Mouse (Mus musculus): Measurements from ENCODE around the gene Nbea. TPM values are rescaled to one million over a fixed set of nuclear protein-coding genes. Genes with fewer than 3 reads are reported as not detected.
A peak's percentile ranks its signal among the peaks of the same experiment; 100 is the strongest.

Gene Nbea
- polyA plus RNA-seq, 1 experiment, result 0.20 TPM

DNA sequence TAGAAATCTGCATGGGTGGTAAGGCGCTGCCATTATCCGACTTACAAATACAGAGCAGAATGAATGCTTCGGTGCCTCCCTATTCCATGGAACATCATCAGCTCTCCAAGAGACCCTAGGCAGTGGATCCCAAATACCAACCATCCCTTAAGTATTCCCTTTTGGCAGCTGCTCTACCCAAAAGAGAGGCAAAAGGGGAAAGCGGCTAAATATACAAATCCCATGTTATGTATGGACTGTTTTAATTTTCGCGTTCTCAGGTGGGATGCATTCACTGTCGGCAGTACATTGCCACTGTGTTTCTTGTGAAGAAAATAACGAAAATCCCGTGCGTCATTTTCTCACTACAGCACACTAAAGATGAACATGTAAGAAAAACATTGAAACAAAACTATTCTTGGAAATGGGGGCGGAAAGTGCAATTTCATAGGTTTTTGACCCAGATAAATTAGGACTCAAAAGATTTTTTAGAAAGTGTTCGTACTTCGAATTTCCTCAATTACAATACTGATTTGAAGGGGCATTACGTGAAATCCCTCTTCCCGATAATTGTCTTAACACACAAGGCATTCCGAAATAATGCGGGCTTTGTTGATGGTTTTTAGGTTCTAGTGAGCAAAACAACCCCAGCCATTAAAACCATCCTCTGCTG, 396.5 kb downstream of the Nbea start:
- H3K4me1 ChIP-seq, result peaks cover 44% of the 10 kb centered on the region
- TF ChIP-seq GATA1 (IDR thresholded peaks at IDR 0.05; ENCODE audit: borderline replicate concordance, low read length) (no peak), FLI1 (IDR thresholded peaks at IDR 0.05; ENCODE audit: low read length) (no peak)
- H3K9me3 ChIP-seq, result peaks cover 11% of the 10 kb centered on the region
- no peaks in the 10 kb centered on the region for H3K36me3 ChIP-seq (replicated peaks; ENCODE audit: low read length)
- peak overlapping the region; percentile 42 for H3K4me3 ChIP-seq (replicated peaks)
- peaks cover 43% of the 10 kb centered on the region for H3K27me3 ChIP-seq (replicated peaks)

DNA sequence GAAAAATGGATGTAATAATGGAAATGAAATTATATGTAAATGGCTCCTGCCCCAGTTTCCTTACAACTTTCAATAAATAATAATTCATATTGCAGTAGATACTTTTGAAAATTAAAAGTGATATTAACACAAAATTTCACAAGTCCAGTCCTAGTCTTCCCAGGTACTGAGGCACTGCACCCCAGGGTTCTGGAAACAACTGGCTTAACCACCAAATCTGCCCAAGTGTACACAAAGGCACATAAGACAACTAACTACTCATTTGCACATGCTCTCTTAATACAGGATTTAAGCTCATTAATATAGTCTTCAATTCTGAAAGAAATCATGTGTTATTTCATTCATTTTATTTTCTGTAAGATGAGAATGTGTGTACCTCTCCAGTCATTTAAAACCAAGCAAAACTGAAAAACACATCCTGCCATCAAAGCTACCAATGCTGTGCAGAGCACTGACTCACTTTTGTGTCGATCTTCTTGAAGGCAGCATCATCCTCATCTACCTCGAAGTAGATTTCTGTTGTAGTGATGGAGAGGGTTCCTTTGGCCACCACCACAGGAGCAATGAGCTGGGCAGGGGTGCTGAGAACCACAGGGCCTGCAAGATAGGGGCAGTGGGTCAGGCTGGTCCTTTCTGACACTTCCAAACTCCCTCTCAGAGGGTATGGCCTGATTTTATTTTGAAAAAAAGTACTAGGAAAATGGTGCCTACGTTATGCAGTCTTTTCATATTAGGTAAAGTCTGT, 397.3 kb downstream of the Nbea start:
- H3K9me3 ChIP-seq, result peaks cover 11% of the 10 kb centered on the region
- H3K36me3 ChIP-seq (replicated peaks; ENCODE audit: low read length), result no peaks in the 10 kb centered on the region
- H3K4me1 ChIP-seq, result peaks cover 39% of the 10 kb centered on the region
- TF ChIP-seq GATA1 (IDR thresholded peaks at IDR 0.05; ENCODE audit: borderline replicate concordance, low read length) (no peak), FLI1 (IDR thresholded peaks at IDR 0.05; ENCODE audit: low read length) (no peak)
- no peak overlapping the region for H3K4me3 ChIP-seq (replicated peaks)
- peaks cover 50% of the 10 kb centered on the region for H3K27me3 ChIP-seq (replicated peaks)

- Histone ChIP-seq H3K9me3 (peaks cover 15% of the 10 kb centered on the region), H3K4me3 (replicated peaks) (no peak overlapping the region), H3K4me1 (peaks cover 38% of the 10 kb centered on the region), H3K36me3 (replicated peaks; ENCODE audit: low read length) (no peaks in the 10 kb centered on the region), H3K27me3 (replicated peaks) (peaks cover 57% of the 10 kb centered on the region)
- TF ChIP-seq FLI1 (IDR thresholded peaks at IDR 0.05; ENCODE audit: low read length) (no peak), GATA1 (IDR thresholded peaks at IDR 0.05; ENCODE audit: borderline replicate concordance, low read length) (no peak)
Observed at GRCm38 (mm10) chr3:55785266-55785980, 398.1 kb downstream of the Nbea start.

- TF ChIP-seq GATA1 (IDR thresholded peaks at IDR 0.05; ENCODE audit: borderline replicate concordance, low read length), result no peak
- H3K36me3 ChIP-seq (replicated peaks; ENCODE audit: low read length), result no peaks in the 10 kb centered on the region
- peaks cover 20% of the 10 kb centered on the region for H3K9me3 ChIP-seq
- H3K4me3 ChIP-seq (replicated peaks), result peak overlapping the region; percentile 93
- peaks cover 36% of the 10 kb centered on the region for H3K4me1 ChIP-seq
- H3K27me3 ChIP-seq (replicated peaks), result peaks cover 69% of the 10 kb centered on the region
Observed at GRCm38 (mm10) chr3:55784101-55784500, 399.4 kb downstream of the Nbea start.

GRCm38 (mm10) chr3:55783171-55784081, 400.1 kb downstream of the Nbea start:
- no peak for TF ChIP-seq FLI1 (IDR thresholded peaks at IDR 0.05; ENCODE audit: low read length)
- TF ChIP-seq GATA1 (IDR thresholded peaks at IDR 0.05; ENCODE audit: borderline replicate concordance, low read length), result no peak
- Histone ChIP-seq H3K36me3 (replicated peaks; ENCODE audit: low read length) (no peaks in the 10 kb centered on the region), H3K4me1 (peaks cover 38% of the 10 kb centered on the region), H3K9me3 (peaks cover 20% of the 10 kb centered on the region), H3K27me3 (replicated peaks) (peaks cover 71% of the 10 kb centered on the region), H3K4me3 (replicated peaks) (peak overlapping the region; percentile 93)

DNA sequence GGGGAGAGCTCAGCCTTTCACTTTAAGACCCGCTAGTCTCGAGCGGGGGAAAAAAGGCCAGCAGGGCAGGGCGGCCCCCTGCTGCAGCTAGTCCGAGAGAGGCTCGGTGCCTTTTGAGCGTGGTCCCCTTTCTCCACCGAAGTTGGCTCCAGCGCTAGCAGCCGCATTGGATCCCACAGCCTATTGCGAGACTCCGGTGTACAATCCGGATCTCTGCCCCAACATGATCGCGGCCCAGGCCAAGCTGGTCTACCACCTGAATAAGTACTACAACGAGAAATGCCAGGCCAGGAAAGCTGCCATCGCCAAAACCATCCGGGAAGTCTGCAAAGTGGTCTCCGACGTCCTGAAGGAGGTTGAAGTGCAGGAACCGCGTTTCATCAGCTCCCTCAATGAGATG, 400.7 kb downstream of the Nbea start:
- Histone ChIP-seq H3K27me3 (replicated peaks) (peaks cover 73% of the 10 kb centered on the region), H3K4me3 (replicated peaks) (peak overlapping the region; percentile 93)

DNA sequence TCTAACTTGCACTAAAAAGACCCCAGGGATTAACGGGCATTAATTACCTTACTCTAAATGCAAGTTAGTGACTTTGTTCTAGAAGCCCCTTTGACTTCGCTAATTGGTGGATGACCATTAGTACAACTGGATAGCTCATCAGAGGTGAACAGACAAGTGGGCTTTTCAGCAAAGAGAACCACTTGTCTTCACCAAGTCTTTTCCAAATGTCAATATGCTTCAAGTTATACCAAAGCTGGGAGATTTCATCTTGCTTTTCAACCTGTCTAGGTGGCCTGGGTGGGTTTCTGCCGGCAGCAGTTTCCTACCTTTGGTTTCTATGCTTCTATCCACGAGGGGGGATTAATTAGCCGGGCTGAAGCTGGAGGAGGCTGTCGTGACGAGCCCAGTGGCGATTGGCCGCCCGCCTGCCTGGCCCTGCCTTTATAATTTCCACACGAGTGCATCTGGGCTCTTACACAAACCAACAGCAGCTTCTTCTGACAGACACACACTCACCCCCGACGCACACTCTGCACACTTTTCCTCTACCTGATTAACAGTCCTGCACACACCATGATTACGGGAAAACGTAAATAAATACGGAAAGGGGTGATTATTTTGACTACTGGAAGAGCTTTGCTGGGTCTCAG, 401.3 kb downstream of the Nbea start, which contains the start of gene Mab21l1:
Gene Mab21l1, plus strand, starts transcription at position 455 of the 632 bp plus-strand sequence.
- TF ChIP-seq FLI1 (IDR thresholded peaks at IDR 0.05; ENCODE audit: low read length), result no peak
- TF ChIP-seq GATA1 (IDR thresholded peaks at IDR 0.05; ENCODE audit: borderline replicate concordance, low read length), result no peak
- H3K36me3 ChIP-seq (replicated peaks; ENCODE audit: low read length), result no peaks in the 10 kb centered on the region
- H3K4me3 ChIP-seq (replicated peaks), result peak within 1 kb of the TSS; percentile 93
- H3K9me3 ChIP-seq, result peaks cover 14% of the 10 kb centered on the region
- H3K4me1 ChIP-seq, result peaks cover 38% of the 10 kb centered on the region
- H3K27me3 ChIP-seq (replicated peaks), result peaks cover 72% of the 10 kb centered on the region

More for the DNA sequence above, 400.7 kb downstream of the Nbea start:
- no peaks in the 10 kb centered on the region for H3K36me3 ChIP-seq (replicated peaks; ENCODE audit: low read length)
- peaks cover 38% of the 10 kb centered on the region for H3K4me1 ChIP-seq
- no peak for TF ChIP-seq FLI1 (IDR thresholded peaks at IDR 0.05; ENCODE audit: low read length)
- no peak for TF ChIP-seq GATA1 (IDR thresholded peaks at IDR 0.05; ENCODE audit: borderline replicate concordance, low read length)
- peaks cover 20% of the 10 kb centered on the region for H3K9me3 ChIP-seq

GRCm38 (mm10) chr3:55781429-55782055, 402.0 kb downstream of the Nbea start:
- H3K9me3 ChIP-seq, result peaks cover 9% of the 10 kb centered on the region; the same call in 1 of the 2 replicates

More at GRCm38 (mm10) chr3:55781429-55782055, 402.0 kb downstream of the Nbea start:
- no peak for TF ChIP-seq FLI1 (IDR thresholded peaks at IDR 0.05; ENCODE audit: low read length)
- peaks cover 38% of the 10 kb centered on the region for H3K4me1 ChIP-seq
- H3K36me3 ChIP-seq (replicated peaks; ENCODE audit: low read length), result no peaks in the 10 kb centered on the region
- peaks cover 66% of the 10 kb centered on the region for H3K27me3 ChIP-seq (replicated peaks)
- no peak overlapping the region for H3K4me3 ChIP-seq (replicated peaks)

Measured in megakaryocyte, embryonic 14.5 days (primary cell).